Mouse (Mus musculus) lung, adult 2 months (tissue): ENCODE measurements around the gene Men1.

ENCODE experiments used
- CTCF ChIP-seq: fragments of 200-500 bp; IDR thresholded peaks from 2 replicates; pipeline ENCODE4 v1.5.1; 2011; ENCODE audit warnings: mild to moderate bottlenecking, low read length, control low read depth; ENCODE audit not compliant: insufficient read depth
- POLR2A ChIP-seq: fragments of 200-500 bp; IDR thresholded peaks from 2 replicates; pipeline ENCODE4 v1.6.1; 2011; ENCODE audit warnings: low read depth, mild to moderate bottlenecking, control low read depth, low read length, borderline replicate concordance; ENCODE audit errors: extremely low read depth

GRCm38 (mm10) chr19:6339890-6340504, 5.2 kb downstream of the Men1 start:
- TF ChIP-seq CTCF (peak; percentile 56), POLR2A (peak; percentile 66; the same call in 1 of the 2 replicates)
